Mouse (Mus musculus): ENCODE results near the gene Bcas2. TPM values are rescaled to one million over a fixed set of nuclear protein-coding genes. Genes with fewer than 3 reads are reported as not detected.
"Not testable (repeated sequence)": the region's sequence is repeated elsewhere in the genome, so short reads cannot be mapped to it uniquely, and the experiment has no call there.

Bcas2 gene
- polyA plus RNA-seq, 1 experiment from 2014 or later: 272 TPM

- no peak overlapping the region for H3K4me2 ChIP-seq (ENCODE audit: low read depth, low read length, severe bottlenecking)
- no peak overlapping the region for H3K27ac ChIP-seq (ENCODE audit: low read depth, low read length)
- 87% methylated on average over 5 of the region's 5 CpGs for WGBS
- H3K4me1 ChIP-seq (replicated peaks; ENCODE audit: control insufficient read depth, insufficient read depth, low read length): no peaks in the 10 kb centered on the region
- H3K9ac ChIP-seq (ENCODE audit: low read length): no peak overlapping the region
- H3K4me3 ChIP-seq (ENCODE audit: low read depth, low read length): no peak overlapping the region
- no peaks in the 10 kb centered on the region for H3K36me3 ChIP-seq (ENCODE audit: control insufficient read depth, insufficient read depth, low read length)
- DNase-seq (ENCODE audit: low spot score) (no peak), ATAC-seq (replicated peaks; ENCODE audit: low FRiP score) (no peak)
- no peaks in the 10 kb centered on the region for H3K27me3 ChIP-seq (ENCODE audit: control insufficient read depth, insufficient read depth, low read length)
- no peaks in the 10 kb centered on the region for H3K9me3 ChIP-seq (ENCODE audit: control insufficient read depth, low read length)
These were observed 42.1 kb downstream of the Bcas2 start for GRCm38 (mm10) chr3:103213537-103213936.

DNA sequence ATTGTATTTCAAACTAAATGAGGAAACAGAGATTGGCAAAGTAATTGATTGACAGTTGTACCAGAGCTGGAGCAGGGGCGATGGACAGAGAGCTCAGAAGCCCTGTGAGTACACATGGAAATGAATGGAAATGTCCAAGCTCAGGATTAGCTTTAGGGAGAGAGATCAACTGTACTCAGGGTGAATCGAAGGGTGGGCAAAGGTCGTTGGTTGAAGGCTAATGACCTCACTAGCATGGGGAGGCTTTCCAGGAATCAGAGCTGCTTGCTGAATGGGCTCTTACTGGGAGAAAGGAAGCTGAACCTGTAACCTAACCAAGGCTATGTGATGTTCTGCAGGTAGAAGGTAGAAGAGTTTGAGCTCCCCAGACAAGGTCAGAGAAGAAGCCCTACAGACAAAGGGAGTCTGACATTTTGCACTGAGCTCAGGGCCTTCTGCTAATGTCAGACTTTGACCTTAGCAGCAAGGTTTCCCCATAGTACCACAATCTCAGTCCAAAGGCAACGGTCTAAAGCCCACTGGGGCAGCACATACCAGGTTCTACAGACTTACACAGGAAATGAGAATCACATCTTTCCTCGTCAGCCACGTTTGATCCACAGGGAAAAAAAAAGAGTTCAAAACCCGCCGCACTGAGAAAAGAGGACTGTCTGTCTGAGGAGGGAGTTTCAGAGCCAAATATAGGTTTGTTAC is 43.3 kb downstream of the Bcas2 start:
- Histone ChIP-seq H3K27me3 (ENCODE audit: control insufficient read depth, insufficient read depth, low read length) (no peaks in the 10 kb centered on the region), H3K4me2 (ENCODE audit: low read depth, low read length, severe bottlenecking) (no peak overlapping the region), H3K9ac (ENCODE audit: low read length) (no peak overlapping the region), H3K4me3 (ENCODE audit: low read depth, low read length) (no peak overlapping the region), H3K9me3 (ENCODE audit: control insufficient read depth, low read length) (no peaks in the 10 kb centered on the region), H3K27ac (ENCODE audit: low read depth, low read length) (no peak overlapping the region), H3K4me1 (replicated peaks; ENCODE audit: control insufficient read depth, insufficient read depth, low read length) (no peaks in the 10 kb centered on the region), H3K36me3 (ENCODE audit: control insufficient read depth, insufficient read depth, low read length) (no peaks in the 10 kb centered on the region)
- no peak for ATAC-seq (replicated peaks; ENCODE audit: low FRiP score)
- no peak for DNase-seq (ENCODE audit: low spot score)
- 92% methylated on average over 8 of the region's 8 CpGs for WGBS

- H3K27me3 ChIP-seq (ENCODE audit: control insufficient read depth, insufficient read depth, low read length); H3K27ac ChIP-seq (ENCODE audit: low read depth, low read length); H3K9ac ChIP-seq (ENCODE audit: low read length); H3K4me1 ChIP-seq (replicated peaks; ENCODE audit: control insufficient read depth, insufficient read depth, low read length); H3K9me3 ChIP-seq (ENCODE audit: control insufficient read depth, low read length); H3K36me3 ChIP-seq (ENCODE audit: control insufficient read depth, insufficient read depth, low read length); H3K4me3 ChIP-seq (ENCODE audit: low read depth, low read length); DNase-seq (ENCODE audit: low spot score); H3K4me2 ChIP-seq (ENCODE audit: low read depth, low read length, severe bottlenecking); ATAC-seq (replicated peaks; ENCODE audit: low FRiP score): not testable (repeated sequence)
- 92% methylated on average over 8 of the region's 8 CpGs for WGBS
These were observed 43.9 kb downstream of the Bcas2 start for GRCm38 (mm10) chr3:103215399-103215798.

DNA sequence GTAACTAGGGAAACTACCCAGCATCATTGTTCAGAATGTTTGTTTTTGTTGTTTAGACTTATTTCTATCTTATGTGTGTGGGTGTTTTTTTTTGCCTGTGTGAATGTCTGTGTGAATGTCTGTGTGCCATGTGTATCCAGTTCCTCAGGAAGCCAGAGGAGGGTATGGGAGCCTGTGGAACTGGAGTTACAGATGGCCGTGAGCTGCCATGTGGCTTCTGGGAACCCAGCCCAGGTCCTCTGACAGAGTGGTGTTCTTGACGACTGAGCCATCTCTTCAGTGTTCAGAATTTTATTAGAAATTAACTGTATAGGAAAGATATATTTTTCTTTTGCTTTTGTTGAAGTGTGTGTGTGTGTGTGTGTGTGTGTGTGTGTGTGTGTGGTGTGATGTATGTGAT is 50.0 kb downstream of the Bcas2 start:
- H3K4me3 ChIP-seq (ENCODE audit: low read depth, low read length): no peak overlapping the region
- no peaks in the 10 kb centered on the region for H3K4me1 ChIP-seq (replicated peaks; ENCODE audit: control insufficient read depth, insufficient read depth, low read length)
- DNase-seq (ENCODE audit: low spot score) (no peak), ATAC-seq (replicated peaks; ENCODE audit: low FRiP score) (no peak)
- no peak overlapping the region for H3K27ac ChIP-seq (ENCODE audit: low read depth, low read length)
- no peaks in the 10 kb centered on the region for H3K36me3 ChIP-seq (ENCODE audit: control insufficient read depth, insufficient read depth, low read length)
- no peaks in the 10 kb centered on the region for H3K9me3 ChIP-seq (ENCODE audit: control insufficient read depth, low read length)
- no peak overlapping the region for H3K4me2 ChIP-seq (ENCODE audit: low read depth, low read length, severe bottlenecking)
- H3K27me3 ChIP-seq (ENCODE audit: control insufficient read depth, insufficient read depth, low read length): no peaks in the 10 kb centered on the region
- no peak overlapping the region for H3K9ac ChIP-seq (ENCODE audit: low read length)
- 81% methylated on average over 2 of the region's 2 CpGs for whole genome bisulfite sequencing

DNA sequence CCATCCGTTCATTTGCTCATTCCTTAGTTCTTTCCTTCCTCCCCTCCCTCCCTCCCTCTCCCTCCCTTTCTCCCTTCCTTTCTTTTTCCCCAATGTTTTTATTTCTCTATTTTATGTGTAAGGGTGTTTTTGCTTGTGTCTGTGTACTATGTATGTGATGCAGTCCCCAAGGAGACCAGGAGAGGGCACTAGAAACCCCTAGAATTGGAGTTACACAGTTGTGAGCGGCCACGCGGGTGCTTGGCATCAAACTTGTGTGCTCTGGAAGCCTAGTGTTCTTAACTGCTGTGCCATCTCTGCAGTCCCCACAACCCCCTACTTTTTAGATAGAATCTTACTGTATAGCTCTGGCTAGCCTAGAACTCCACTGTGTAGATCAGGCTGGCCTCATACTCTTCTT is 52.3 kb downstream of the Bcas2 start:
- no peaks in the 10 kb centered on the region for H3K4me1 ChIP-seq (replicated peaks; ENCODE audit: control insufficient read depth, insufficient read depth, low read length)
- H3K4me2 ChIP-seq (ENCODE audit: low read depth, low read length, severe bottlenecking): no peak overlapping the region
- no peaks in the 10 kb centered on the region for H3K27me3 ChIP-seq (ENCODE audit: control insufficient read depth, insufficient read depth, low read length)
- no peak overlapping the region for H3K4me3 ChIP-seq (ENCODE audit: low read depth, low read length)
- no peak overlapping the region for H3K9ac ChIP-seq (ENCODE audit: low read length)
- no peak overlapping the region for H3K27ac ChIP-seq (ENCODE audit: low read depth, low read length)
- no peaks in the 10 kb centered on the region for H3K36me3 ChIP-seq (ENCODE audit: control insufficient read depth, insufficient read depth, low read length)
- WGBS: 54% methylated on average over 4 of the region's 4 CpGs
- peaks cover 4% of the 10 kb centered on the region; the same call in 1 of the 2 replicates for H3K9me3 ChIP-seq (ENCODE audit: control insufficient read depth, low read length)
- no peak for ATAC-seq (replicated peaks; ENCODE audit: low FRiP score)
- no peak for DNase-seq (ENCODE audit: low spot score)

- Histone ChIP-seq H3K9ac (ENCODE audit: low read length) (no peak overlapping the region), H3K4me3 (ENCODE audit: low read depth, low read length) (no peak overlapping the region), H3K4me1 (replicated peaks; ENCODE audit: control insufficient read depth, insufficient read depth, low read length) (no peaks in the 10 kb centered on the region), H3K4me2 (ENCODE audit: low read depth, low read length, severe bottlenecking) (no peak overlapping the region), H3K36me3 (ENCODE audit: control insufficient read depth, insufficient read depth, low read length) (no peaks in the 10 kb centered on the region), H3K9me3 (ENCODE audit: control insufficient read depth, low read length) (peaks cover 4% of the 10 kb centered on the region; the same call in 1 of the 2 replicates), H3K27ac (ENCODE audit: low read depth, low read length) (no peak overlapping the region), H3K27me3 (ENCODE audit: control insufficient read depth, insufficient read depth, low read length) (no peaks in the 10 kb centered on the region)
- WGBS: 87% methylated on average over 12 of the region's 12 CpGs
- ATAC-seq (replicated peaks; ENCODE audit: low FRiP score) (no peak), DNase-seq (ENCODE audit: low spot score) (no peak)
These were observed 52.8 kb downstream of the Bcas2 start for GRCm38 (mm10) chr3:103224231-103224765.

DNA sequence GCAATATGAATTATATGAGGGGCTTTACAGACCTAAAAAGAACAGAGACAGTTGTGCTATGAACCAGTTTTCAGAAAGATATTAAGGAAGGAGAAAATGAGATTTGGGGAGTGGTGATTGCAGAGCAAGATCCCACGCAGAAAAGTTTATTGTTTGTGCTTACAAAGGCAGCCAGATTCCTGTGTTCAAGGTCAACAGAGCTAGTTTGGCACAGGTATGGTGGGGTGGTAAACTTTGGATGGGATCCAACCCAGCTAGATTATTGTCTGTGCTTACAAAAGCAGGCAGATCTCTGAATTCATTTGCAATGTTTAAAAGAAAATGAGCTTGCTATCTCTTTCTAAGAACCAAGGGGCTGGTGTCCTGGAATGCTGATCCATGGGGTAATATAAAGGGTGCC is 56.3 kb downstream of the Bcas2 start:
- Histone ChIP-seq H3K27ac (ENCODE audit: low read depth, low read length) (no peak overlapping the region), H3K36me3 (ENCODE audit: control insufficient read depth, insufficient read depth, low read length) (no peaks in the 10 kb centered on the region), H3K4me1 (replicated peaks; ENCODE audit: control insufficient read depth, insufficient read depth, low read length) (no peaks in the 10 kb centered on the region), H3K9ac (ENCODE audit: low read length) (no peak overlapping the region), H3K9me3 (ENCODE audit: control insufficient read depth, low read length) (peaks cover 4% of the 10 kb centered on the region; the same call in 1 of the 2 replicates), H3K4me2 (ENCODE audit: low read depth, low read length, severe bottlenecking) (no peak overlapping the region), H3K27me3 (ENCODE audit: control insufficient read depth, insufficient read depth, low read length) (no peaks in the 10 kb centered on the region), H3K4me3 (ENCODE audit: low read depth, low read length) (no peak overlapping the region)
- WGBS: 89% methylated on average over 1 of the region's 1 CpGs
- no peak for DNase-seq (ENCODE audit: low spot score)
- ATAC-seq (replicated peaks; ENCODE audit: low FRiP score): no peak
